Mouse (Mus musculus): ENCODE results near the gene Golga2. TPM values are rescaled to one million over a fixed set of nuclear protein-coding genes. Genes with fewer than 3 reads are reported as not detected.

Golga2 gene
- polyA plus RNA-seq, 1 experiment from 2014 or later = 25.6 TPM

- H3K4me2 ChIP-seq = peak overlapping the region; percentile 97
- no peaks in the 10 kb centered on the region for H3K9me3 ChIP-seq
- peak overlapping the region; percentile 55; the same call in 1 of the 2 replicates for H3K27ac ChIP-seq
- no peaks in the 10 kb centered on the region for H3K27me3 ChIP-seq
- 0 out of 2 replicates have a peak overlapping the region, but pooled peaks have one; percentile 71 for H3K4me3 ChIP-seq
- H3K4me1 ChIP-seq = peaks cover 43% of the 10 kb centered on the region
- 81% methylated on average over 18 of the region's 18 CpGs for WGBS
- peak overlapping the region; percentile 88 for H3K9ac ChIP-seq
- no peak for ATAC-seq (ENCODE audit: insufficient number of reproducible peaks, insufficient read depth, low FRiP score, low TSS enrichment, low read depth)
- H3K36me3 ChIP-seq = peaks cover 69% of the 10 kb centered on the region
Observed at GRCm38 (mm10) chr2:32310096-32310845, 23.1 kb downstream of the Golga2 start.

DNA sequence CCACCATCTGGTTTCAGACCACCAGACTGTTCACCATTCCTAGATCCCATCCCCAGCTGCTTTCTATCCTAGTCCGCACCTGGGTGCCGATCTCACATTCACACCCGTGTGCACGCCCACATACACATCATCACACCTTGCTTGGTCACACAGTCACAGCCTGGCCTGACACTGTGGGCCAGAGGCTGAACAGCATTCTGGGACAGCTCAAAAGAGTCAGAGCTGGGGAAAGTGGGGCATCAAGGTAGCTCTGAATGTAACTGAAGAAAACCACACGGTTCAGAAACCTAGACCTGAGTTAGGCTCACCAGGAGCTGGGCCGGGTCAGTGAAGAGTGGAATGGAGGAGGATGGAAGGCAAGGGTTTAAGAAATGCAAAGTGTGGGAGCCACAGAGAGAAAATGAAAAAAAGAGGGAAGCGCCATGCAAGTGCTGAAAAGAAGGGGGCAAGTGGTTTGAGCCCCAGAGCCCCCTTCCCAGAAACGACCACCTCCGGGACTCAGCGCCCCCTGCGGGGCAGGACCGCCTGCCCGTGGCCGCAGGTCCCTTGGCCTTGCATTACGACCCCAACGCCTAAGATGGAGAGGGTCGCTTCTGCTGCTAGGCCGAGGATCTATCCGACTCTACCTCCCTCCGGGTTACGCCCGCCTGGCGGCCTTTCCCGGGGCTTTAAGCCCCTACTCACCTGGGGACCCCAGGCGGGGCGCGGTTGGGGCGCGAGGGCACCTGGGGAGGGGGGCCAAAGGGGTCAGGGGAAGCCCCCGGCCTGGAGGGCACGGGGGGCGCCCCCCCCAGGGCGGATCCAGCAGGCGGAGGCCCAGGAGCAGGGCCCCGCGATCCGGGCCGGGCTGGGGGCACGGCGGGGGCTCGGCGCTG lies 24.5 kb downstream of the Golga2 start:
- Histone ChIP-seq H3K4me2 (peak overlapping the region; percentile 97), H3K9me3 (no peaks in the 10 kb centered on the region), H3K4me1 (peaks cover 57% of the 10 kb centered on the region), H3K36me3 (peaks cover 55% of the 10 kb centered on the region), H3K4me3 (peak overlapping the region; percentile 71), H3K9ac (peak overlapping the region; percentile 88), H3K27ac (peak overlapping the region; percentile 73), H3K27me3 (no peaks in the 10 kb centered on the region)
- WGBS = 7% methylated on average over 40 of the region's 42 CpGs
- ATAC-seq (ENCODE audit: insufficient number of reproducible peaks, insufficient read depth, low FRiP score, low TSS enrichment, low read depth) = no peak

GRCm38 (mm10) chr2:32312318-32312964 lies 25.3 kb downstream of the Golga2 start:
- H3K9me3 ChIP-seq = no peaks in the 10 kb centered on the region
- WGBS = 3% methylated on average over 55 of the region's 56 CpGs
- H3K4me3 ChIP-seq = peak overlapping the region; percentile 71
- peaks cover 65% of the 10 kb centered on the region for H3K4me1 ChIP-seq
- H3K27ac ChIP-seq = peak overlapping the region; percentile 73
- no peaks in the 10 kb centered on the region for H3K27me3 ChIP-seq
- peak overlapping the region; percentile 97 for H3K4me2 ChIP-seq
- ATAC-seq (ENCODE audit: insufficient number of reproducible peaks, insufficient read depth, low FRiP score, low TSS enrichment, low read depth) = peak; percentile 63
- H3K36me3 ChIP-seq = peaks cover 49% of the 10 kb centered on the region
- H3K9ac ChIP-seq = peak overlapping the region; percentile 88

- H3K4me3 ChIP-seq = no peak overlapping the region
- H3K4me1 ChIP-seq = peaks cover 78% of the 10 kb centered on the region
- no peaks in the 10 kb centered on the region for H3K27me3 ChIP-seq
- H3K27ac ChIP-seq = peak overlapping the region; percentile 100
- WGBS = 93% methylated on average over 14 of the region's 14 CpGs
- no peaks in the 10 kb centered on the region for H3K9me3 ChIP-seq
- no peak overlapping the region for H3K4me2 ChIP-seq
- no peak for ATAC-seq (ENCODE audit: insufficient number of reproducible peaks, insufficient read depth, low FRiP score, low TSS enrichment, low read depth)
- H3K9ac ChIP-seq = no peak overlapping the region
- H3K36me3 ChIP-seq = peaks cover 27% of the 10 kb centered on the region
Observed at GRCm38 (mm10) chr2:32314831-32315230, 27.6 kb downstream of the Golga2 start.

DNA sequence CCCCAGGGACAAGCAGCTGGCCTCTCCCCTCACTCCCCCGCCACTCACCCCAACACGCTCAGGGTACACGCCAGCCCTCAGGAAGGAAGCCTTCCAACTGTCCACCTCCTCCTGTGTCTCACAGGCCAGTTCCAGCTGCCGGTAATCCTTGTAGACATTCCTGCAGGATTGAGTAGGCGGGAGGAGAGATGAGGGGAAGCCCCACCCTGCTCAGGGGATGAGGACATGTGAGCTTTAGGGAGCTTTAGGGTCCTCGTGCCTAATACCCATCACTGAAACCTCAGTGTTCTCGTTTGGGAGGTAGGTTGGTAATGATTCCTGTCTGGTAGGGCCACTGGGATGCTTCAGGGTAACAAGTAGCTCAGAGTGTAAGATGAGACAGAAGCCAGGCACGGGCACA lies 28.6 kb downstream of the Golga2 start:
- ATAC-seq (ENCODE audit: insufficient number of reproducible peaks, insufficient read depth, low FRiP score, low TSS enrichment, low read depth) = no peak
- WGBS = under 1% methylated on average over 8 of the region's 8 CpGs

GRCm38 (mm10) chr2:32316887-32317656 lies 29.9 kb downstream of the Golga2 start:
- peak; percentile 70 for ATAC-seq (ENCODE audit: insufficient number of reproducible peaks, insufficient read depth, low FRiP score, low TSS enrichment, low read depth)
- Histone ChIP-seq H3K27ac (peak overlapping the region; percentile 100), H3K9ac (peak overlapping the region; percentile 92), H3K4me1 (peaks cover 74% of the 10 kb centered on the region), H3K27me3 (no peaks in the 10 kb centered on the region), H3K36me3 (peaks cover 19% of the 10 kb centered on the region), H3K4me2 (peak overlapping the region; percentile 82), H3K9me3 (no peaks in the 10 kb centered on the region), H3K4me3 (peak overlapping the region; percentile 60; the same call in 1 of the 2 replicates)
- 24% methylated on average over 20 of the region's 20 CpGs for WGBS

More for the DNA sequence above, 28.6 kb downstream of the Golga2 start:
- Histone ChIP-seq H3K9me3 (no peaks in the 10 kb centered on the region), H3K9ac (peak overlapping the region; percentile 44; the same call in 1 of the 2 replicates), H3K36me3 (peaks cover 19% of the 10 kb centered on the region), H3K4me1 (peaks cover 78% of the 10 kb centered on the region), H3K4me3 (0 out of 2 replicates have a peak overlapping the region, but pooled peaks have one; percentile 2), H3K27me3 (no peaks in the 10 kb centered on the region), H3K4me2 (peak overlapping the region; percentile 38), H3K27ac (peak overlapping the region; percentile 100)

- Histone ChIP-seq H3K9me3 (no peaks in the 10 kb centered on the region), H3K9ac (peak overlapping the region; percentile 92), H3K4me3 (peak overlapping the region; percentile 60), H3K4me1 (peaks cover 76% of the 10 kb centered on the region), H3K36me3 (peaks cover 20% of the 10 kb centered on the region), H3K27me3 (no peaks in the 10 kb centered on the region), H3K4me2 (peak overlapping the region; percentile 82), H3K27ac (peak overlapping the region; percentile 100)
- WGBS = 4% methylated on average over 19 of the region's 19 CpGs
- ATAC-seq (ENCODE audit: insufficient number of reproducible peaks, insufficient read depth, low FRiP score, low TSS enrichment, low read depth) = peak; percentile 87
Observed at GRCm38 (mm10) chr2:32317791-32318417, 30.7 kb downstream of the Golga2 start.

DNA sequence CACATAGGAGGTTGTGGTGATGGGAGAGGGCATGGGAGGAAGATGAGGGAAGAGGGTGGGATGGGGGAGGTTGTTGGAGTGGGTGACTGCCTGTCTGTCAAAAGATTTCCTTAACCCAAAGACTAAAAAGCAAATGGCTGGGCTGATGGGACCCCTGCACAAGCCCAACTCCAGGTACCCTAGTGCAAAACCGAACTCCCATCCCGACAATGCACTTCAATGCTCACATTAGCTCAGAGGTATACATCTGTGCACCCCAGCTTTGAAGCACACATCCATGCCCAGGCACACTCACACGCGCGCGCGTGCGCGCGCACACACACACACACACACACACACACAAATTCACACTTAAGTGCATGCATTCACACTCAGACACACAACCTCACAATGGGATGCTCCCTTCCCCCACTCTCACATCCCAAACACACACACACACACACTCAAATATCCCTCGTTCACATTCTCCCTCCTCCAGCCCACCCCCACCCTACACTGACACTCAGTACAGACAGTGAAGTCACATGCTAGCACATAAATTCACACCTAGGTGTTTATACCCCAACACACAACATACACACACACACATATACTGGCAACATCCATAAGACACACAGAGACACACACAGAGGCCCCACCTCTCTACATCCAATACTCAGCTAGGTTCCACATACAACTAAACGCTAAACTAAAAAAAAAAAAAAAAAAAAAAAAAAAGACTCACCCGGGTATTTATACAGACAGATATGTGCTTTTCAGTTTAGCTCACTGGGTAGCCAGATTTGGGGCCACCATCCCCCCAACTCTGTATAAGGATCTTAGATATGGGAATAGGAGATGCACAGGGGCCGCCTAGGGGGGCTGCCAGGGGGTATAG lies 31.8 kb downstream of the Golga2 start:
- Histone ChIP-seq H3K9me3 (no peaks in the 10 kb centered on the region), H3K27ac (peak overlapping the region; percentile 100), H3K4me1 (peaks cover 80% of the 10 kb centered on the region), H3K4me2 (peak overlapping the region; percentile 82), H3K27me3 (no peaks in the 10 kb centered on the region), H3K36me3 (peaks cover 19% of the 10 kb centered on the region), H3K4me3 (peak overlapping the region; percentile 60), H3K9ac (peak overlapping the region; percentile 92)
- WGBS = 42% methylated on average over 14 of the region's 14 CpGs
- no peak for ATAC-seq (ENCODE audit: insufficient number of reproducible peaks, insufficient read depth, low FRiP score, low TSS enrichment, low read depth)

GRCm38 (mm10) chr2:32319586-32320580 lies 32.7 kb downstream of the Golga2 start:
- Histone ChIP-seq H3K36me3 (peaks cover 20% of the 10 kb centered on the region), H3K4me1 (peaks cover 77% of the 10 kb centered on the region), H3K27ac (peak overlapping the region; percentile 100), H3K4me2 (peak overlapping the region; percentile 82), H3K9ac (peak overlapping the region; percentile 92; the same call in 1 of the 2 replicates), H3K9me3 (no peaks in the 10 kb centered on the region), H3K4me3 (peak overlapping the region; percentile 60), H3K27me3 (no peaks in the 10 kb centered on the region)
- WGBS = 19% methylated on average over 9 of the region's 9 CpGs
- peak; percentile 8; the same call in 1 of the 2 replicates for ATAC-seq (ENCODE audit: insufficient number of reproducible peaks, insufficient read depth, low FRiP score, low TSS enrichment, low read depth)
